Mouse (Mus musculus) embryonic facial prominence, embryonic 11.5 days (tissue): ENCODE measurements around the gene Fgfrl1. TPM values are rescaled to one million over a fixed set of nuclear protein-coding genes. Genes with fewer than 3 reads are reported as not detected.

Experiments used
- ATAC-seq: fragments of 200-750 bp; cut with Nextera tagmentation; replicated peaks from 2 replicates; pipeline ENCODE4 v1.8.0; 2017; ENCODE audit warnings: low read depth; ENCODE audit not compliant: insufficient number of reproducible peaks, low FRiP score, low TSS enrichment
- DNase-seq: peaks from one replicate; pipeline ENCODE4 v3.0.0-alpha.2; 2015; ENCODE audit warnings: low spot score
- H3K27ac ChIP-seq: fragments of 300-500 bp; sonication (generic); replicated peaks from 2 replicates; pipeline ENCODE4 v1.5.1; 2014; ENCODE audit warnings: mild to moderate bottlenecking, low read depth, low read length, control low read depth
- H3K27me3 ChIP-seq: fragments of 300-500 bp; sonication (generic); 2 replicates; pipeline ENCODE4 v1.6.1; 2014; ENCODE audit warnings: mild to moderate bottlenecking, low read length, moderate library complexity, mixed read lengths; ENCODE audit not compliant: control insufficient read depth, insufficient read depth
- H3K36me3 ChIP-seq: fragments of 300-500 bp; sonication (generic); replicated peaks from 2 replicates; pipeline ENCODE4 v1.6.1; 2014; ENCODE audit warnings: low read depth, mild to moderate bottlenecking, low read length, moderate library complexity, mixed read lengths; ENCODE audit not compliant: control insufficient read depth, insufficient read depth
- H3K4me1 ChIP-seq: fragments of 300-500 bp; sonication (generic); 2 replicates; pipeline ENCODE4 v1.6.1; 2014; ENCODE audit warnings: low read length, mixed read lengths; ENCODE audit not compliant: control insufficient read depth, insufficient read depth
- H3K4me2 ChIP-seq: fragments of 300-500 bp; sonication (generic); 2 replicates; pipeline ENCODE4 v1.6.1; 2014; ENCODE audit warnings: low read depth, mild to moderate bottlenecking, control low read depth, low read length, moderate library complexity
- H3K4me3 ChIP-seq: fragments of 300-500 bp; sonication (generic); 2 replicates; pipeline ENCODE4 v1.5.1; 2014; ENCODE audit warnings: low read depth, low read length, control low read depth
- H3K9ac ChIP-seq: fragments of 300-500 bp; sonication (generic); replicated peaks from 2 replicates; pipeline ENCODE4 v1.6.1; 2014; ENCODE audit warnings: mild to moderate bottlenecking, control low read depth, low read length
- H3K9me3 ChIP-seq: fragments of 300-500 bp; sonication (generic); replicated peaks from 2 replicates; pipeline ENCODE4 v1.6.1; 2016; ENCODE audit warnings: mild to moderate bottlenecking, low read length, inconsistent platforms, mixed read lengths; ENCODE audit not compliant: control insufficient read depth
- WGBS: fragments of 180-500 bp; shearing (Covaris S2); extraction: QIAGEN DNeasy Blood & Tissue Kit; methylation state at CpG from one replicate; pipeline ENCODE4 v1.1.7; 2014; 5-methylcytosine and 5-hydroxymethylcytosine counted together
- polyA plus RNA-seq: library from polyadenylated mRNA; unstranded; fragments of >200 nt; fragmentation: Nextera tagmentation; extraction: Ambion mirVana; gene quantifications from 2 replicates; pipeline ENCODE4 v1.2.1, GENCODE M21; 2014

Gene Fgfrl1
- polyA plus RNA-seq, 1 experiment from 2014 or later, result 21.4 TPM

GRCm38 (mm10) chr5:108678296-108678854 lies 13.8 kb upstream of the Fgfrl1 start:
- H3K9ac ChIP-seq, result no peak overlapping the region
- no peak overlapping the region for H3K4me2 ChIP-seq
- H3K36me3 ChIP-seq, result no peaks in the 10 kb centered on the region
- 79% methylated on average over 6 of the region's 6 CpGs for WGBS
- no peaks in the 10 kb centered on the region for H3K9me3 ChIP-seq
- DNase-seq, result no peak
- no peak for ATAC-seq
- H3K27me3 ChIP-seq, result no peaks in the 10 kb centered on the region
- H3K4me1 ChIP-seq, result peaks cover 2% of the 10 kb centered on the region; the same call in 1 of the 2 replicates
- H3K27ac ChIP-seq, result no peak overlapping the region
- H3K4me3 ChIP-seq, result no peak overlapping the region

- Histone ChIP-seq H3K4me2 (no peak overlapping the region), H3K27me3 (no peaks in the 10 kb centered on the region), H3K9ac (no peak overlapping the region), H3K4me3 (no peak overlapping the region), H3K27ac (no peak overlapping the region), H3K4me1 (peaks cover 2% of the 10 kb centered on the region; the same call in 1 of the 2 replicates), H3K36me3 (no peaks in the 10 kb centered on the region), H3K9me3 (no peaks in the 10 kb centered on the region)
- ATAC-seq (no peak), DNase-seq (no peak)
- 57% methylated on average over 3 of the region's 3 CpGs for WGBS
Observed at GRCm38 (mm10) chr5:108679909-108680308, 12.3 kb upstream of the Fgfrl1 start.

- WGBS, result 93% methylated on average over 6 of the region's 6 CpGs
- Histone ChIP-seq H3K27ac (no peak overlapping the region), H3K4me3 (no peak overlapping the region), H3K27me3 (no peaks in the 10 kb centered on the region), H3K9me3 (no peaks in the 10 kb centered on the region), H3K4me1 (peaks cover 2% of the 10 kb centered on the region; the same call in 1 of the 2 replicates), H3K36me3 (no peaks in the 10 kb centered on the region), H3K4me2 (no peak overlapping the region), H3K9ac (no peak overlapping the region)
- ATAC-seq (no peak), DNase-seq (no peak)
Observed at GRCm38 (mm10) chr5:108680871-108681270, 11.3 kb upstream of the Fgfrl1 start.

- DNase-seq (no peak), ATAC-seq (no peak)
- 80% methylated on average over 5 of the region's 5 CpGs for WGBS
Observed at GRCm38 (mm10) chr5:108689091-108689490, 3.1 kb upstream of the Fgfrl1 start.

GRCm38 (mm10) chr5:108691152-108691551 lies 1.0 kb upstream of the Fgfrl1 start:
- ATAC-seq (no peak), DNase-seq (no peak)
- Histone ChIP-seq H3K4me1 (no peaks in the 10 kb centered on the region), H3K36me3 (no peaks in the 10 kb centered on the region), H3K9ac (no peak overlapping the region), H3K9me3 (no peaks in the 10 kb centered on the region), H3K4me2 (no peak overlapping the region), H3K27ac (no peak overlapping the region), H3K4me3 (no peak overlapping the region), H3K27me3 (no peaks in the 10 kb centered on the region; the same call in 1 of the 2 replicates)
- 72% methylated on average over 4 of the region's 4 CpGs for WGBS

More at GRCm38 (mm10) chr5:108689091-108689490, 3.1 kb upstream of the Fgfrl1 start:
- Histone ChIP-seq H3K36me3 (no peaks in the 10 kb centered on the region), H3K9me3 (no peaks in the 10 kb centered on the region), H3K4me1 (no peaks in the 10 kb centered on the region), H3K27ac (no peak overlapping the region), H3K4me3 (no peak overlapping the region), H3K4me2 (no peak overlapping the region), H3K27me3 (no peaks in the 10 kb centered on the region), H3K9ac (no peak overlapping the region)

DNA sequence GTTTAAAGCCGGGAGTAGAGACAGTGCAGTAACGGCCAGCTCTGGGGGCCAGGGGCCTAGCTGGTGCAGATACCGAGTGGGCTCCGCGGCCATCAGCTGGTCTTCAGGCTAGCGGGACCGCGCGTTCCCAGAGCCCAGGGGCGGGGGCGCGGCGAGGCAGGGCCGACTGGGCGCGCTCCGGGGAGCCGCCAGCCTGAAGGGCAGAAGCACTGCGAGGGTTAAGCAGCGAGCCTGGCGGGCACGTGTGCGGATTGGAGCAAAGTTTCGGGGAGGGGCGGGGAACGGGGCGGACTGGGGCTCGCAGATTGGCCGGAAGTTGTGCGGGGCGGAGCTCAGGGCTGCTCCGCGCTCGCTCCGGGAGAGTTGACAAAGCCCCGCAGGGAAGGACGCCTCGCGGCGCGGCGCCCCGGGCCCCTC lies 1.7 kb downstream of the Fgfrl1 start:
- Histone ChIP-seq H3K4me2 (peak overlapping the region; percentile 75), H3K9ac (peak overlapping the region; percentile 87), H3K4me1 (no peaks in the 10 kb centered on the region; the same call in none of the 2 replicates), H3K4me3 (peak overlapping the region; percentile 91), H3K27ac (peak overlapping the region; percentile 62), H3K9me3 (no peaks in the 10 kb centered on the region), H3K27me3 (no peaks in the 10 kb centered on the region; the same call in 1 of the 2 replicates), H3K36me3 (no peaks in the 10 kb centered on the region)
- ATAC-seq (peak; percentile 92), DNase-seq (peak; percentile 96)
- under 1% methylated on average over 22 of the region's 43 CpGs for WGBS

GRCm38 (mm10) chr5:108694352-108695261 lies 2.4 kb downstream of the Fgfrl1 start:
- H3K27me3 ChIP-seq, result no peaks in the 10 kb centered on the region; the same call in 1 of the 2 replicates
- ATAC-seq, result peak; percentile 54
- DNase-seq, result peak; percentile 51
- under 1% methylated on average over 70 of the region's 99 CpGs for WGBS
- no peaks in the 10 kb centered on the region for H3K36me3 ChIP-seq
- H3K4me3 ChIP-seq, result peak overlapping the region; percentile 91
- no peaks in the 10 kb centered on the region; the same call in none of the 2 replicates for H3K4me1 ChIP-seq
- H3K9me3 ChIP-seq, result no peaks in the 10 kb centered on the region
- H3K4me2 ChIP-seq, result peak overlapping the region; percentile 75
- H3K9ac ChIP-seq, result peak overlapping the region; percentile 87
- peak overlapping the region; percentile 62 for H3K27ac ChIP-seq

DNA sequence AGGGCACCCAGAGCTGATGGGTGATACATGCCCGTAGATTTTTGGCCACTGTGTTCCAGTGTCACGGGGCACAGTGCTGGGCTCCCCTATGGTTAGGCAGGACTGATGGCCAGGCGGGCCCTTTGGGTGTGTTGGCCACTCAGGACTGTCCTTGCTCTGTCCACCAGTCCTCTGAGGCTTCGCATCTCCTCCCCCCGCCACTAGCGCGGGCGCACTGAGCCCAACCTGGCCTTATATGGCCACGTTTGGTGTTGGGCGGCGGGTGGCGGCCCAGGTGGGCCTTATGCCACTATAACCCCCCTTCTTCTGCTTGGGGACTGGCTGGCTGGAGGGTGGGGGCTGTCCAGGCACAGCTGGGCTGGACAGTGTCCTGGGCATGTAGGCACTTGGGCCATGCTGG lies 3.7 kb downstream of the Fgfrl1 start:
- Histone ChIP-seq H3K27ac (no peak overlapping the region), H3K4me2 (no peak overlapping the region; the same call in 1 of the 2 replicates), H3K9ac (no peak overlapping the region), H3K4me1 (no peaks in the 10 kb centered on the region; the same call in none of the 2 replicates), H3K36me3 (no peaks in the 10 kb centered on the region), H3K27me3 (no peaks in the 10 kb centered on the region; the same call in 1 of the 2 replicates), H3K4me3 (no peak overlapping the region), H3K9me3 (no peaks in the 10 kb centered on the region)
- DNase-seq (no peak), ATAC-seq (no peak)
- WGBS, result 89% methylated on average over 12 of the region's 12 CpGs
